Mouse (Mus musculus): ENCODE data around the gene Scn10a. TPM values are rescaled to one million over a fixed set of nuclear protein-coding genes. Genes with fewer than 3 reads are reported as not detected.

Gene Scn10a
- total RNA-seq (2021) = under 1 TPM; 0.22 to 0.33 TPM

DNA sequence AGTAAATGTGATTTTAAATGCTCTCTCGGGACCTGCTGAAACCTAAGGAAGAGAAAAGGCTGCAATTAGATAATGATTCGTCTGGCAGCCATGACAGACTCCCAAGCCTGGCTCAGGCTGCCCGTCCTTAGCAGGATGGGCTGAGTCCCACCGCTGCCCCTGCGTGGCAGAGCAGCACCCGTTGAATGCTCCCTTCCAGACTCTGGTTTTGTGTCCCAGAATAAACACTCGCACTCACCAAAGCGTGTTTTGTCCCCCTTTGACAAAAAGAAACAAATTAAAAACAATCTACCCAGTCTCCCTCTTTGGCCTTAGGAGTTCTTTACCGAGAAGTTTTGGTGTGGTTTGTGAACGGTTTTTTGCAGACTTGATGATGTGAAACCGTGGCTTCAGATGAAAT lies at the start of gene Scn10a:
Gene Scn10a, minus strand, starts transcription at position 101 of the 400 bp plus-strand sequence.
- intact Hi-C loops (cut with DNase I) = no loop called here
- DNase-seq = no peak

- peak; percentile 10 to 13 for DNase-seq
- intact Hi-C loops (cut with DNase I) = loop anchor here (5.0 kb wide), 1 partner anchor 306 kb away; no protein-coding TSS in a partner anchor
Observed at GRCm38 (mm10) chr9:119768585-119768984, 49.5 kb upstream of the Scn10a start.

- intact Hi-C loops (cut with DNase I) = no loop called here
- no peak for DNase-seq
Observed at GRCm38 (mm10) chr9:119760226-119760625, 41.1 kb upstream of the Scn10a start.

- no peak for DNase-seq
- intact Hi-C loops (cut with DNase I) = no loop called here
Observed at GRCm38 (mm10) chr9:119759457-119759856, 40.3 kb upstream of the Scn10a start.

DNA sequence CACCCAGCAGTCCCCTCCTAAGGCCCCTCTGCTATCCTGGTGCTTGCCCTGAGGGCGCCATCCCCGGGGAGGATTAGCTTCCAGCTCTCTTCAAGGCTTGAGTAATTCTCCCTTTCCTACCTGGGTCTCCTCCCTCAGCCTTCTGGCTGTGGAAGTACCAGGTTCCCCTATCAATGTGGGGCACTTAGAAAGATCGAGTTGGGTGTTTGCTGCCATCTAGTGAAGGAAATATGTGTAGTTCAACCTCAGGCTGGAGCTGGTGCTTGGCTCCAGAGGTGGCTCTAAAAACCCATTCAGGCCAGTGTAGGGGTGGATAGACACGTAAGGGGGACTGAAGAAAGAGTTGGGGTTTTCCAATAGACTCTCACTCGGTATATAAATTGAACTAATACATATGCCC lies 32.4 kb upstream of the Scn10a start:
- intact Hi-C loops (cut with DNase I) = loop anchor here (1.0 to 5.0 kb wide), 4 partner anchors 89 to 291 kb away; no protein-coding TSS in a partner anchor
- DNase-seq = peak; percentile 3 to 9

DNA sequence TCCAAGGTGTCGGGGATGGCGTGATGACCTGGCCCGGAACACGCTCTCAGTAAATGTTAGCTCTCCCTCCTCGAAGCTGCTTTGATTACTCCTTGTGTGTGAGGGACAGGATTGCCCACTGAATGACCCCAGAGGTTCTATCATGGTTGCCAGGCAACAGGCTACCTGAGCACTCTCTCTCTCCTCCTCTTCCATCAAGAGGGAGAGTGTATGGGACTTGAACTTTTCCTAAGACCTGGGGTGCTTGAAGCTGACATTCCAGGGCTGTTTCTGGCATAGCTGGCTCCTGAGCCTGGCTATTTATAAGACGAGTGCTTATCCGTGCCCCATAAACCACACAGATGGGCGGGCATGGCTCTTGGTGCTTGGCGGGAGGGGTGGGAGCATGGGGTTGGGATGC lies 30.0 kb upstream of the Scn10a start:
- intact Hi-C loops (cut with DNase I) = no loop called here
- no peak for DNase-seq

- intact Hi-C loops (cut with DNase I) = no loop called here
- DNase-seq = no peak
Observed at GRCm38 (mm10) chr9:119743900-119744299, 24.8 kb upstream of the Scn10a start.

GRCm38 (mm10) chr9:119743312-119743711 lies 24.2 kb upstream of the Scn10a start:
- intact Hi-C loops (cut with DNase I) = no loop called here
- DNase-seq = no peak

DNA sequence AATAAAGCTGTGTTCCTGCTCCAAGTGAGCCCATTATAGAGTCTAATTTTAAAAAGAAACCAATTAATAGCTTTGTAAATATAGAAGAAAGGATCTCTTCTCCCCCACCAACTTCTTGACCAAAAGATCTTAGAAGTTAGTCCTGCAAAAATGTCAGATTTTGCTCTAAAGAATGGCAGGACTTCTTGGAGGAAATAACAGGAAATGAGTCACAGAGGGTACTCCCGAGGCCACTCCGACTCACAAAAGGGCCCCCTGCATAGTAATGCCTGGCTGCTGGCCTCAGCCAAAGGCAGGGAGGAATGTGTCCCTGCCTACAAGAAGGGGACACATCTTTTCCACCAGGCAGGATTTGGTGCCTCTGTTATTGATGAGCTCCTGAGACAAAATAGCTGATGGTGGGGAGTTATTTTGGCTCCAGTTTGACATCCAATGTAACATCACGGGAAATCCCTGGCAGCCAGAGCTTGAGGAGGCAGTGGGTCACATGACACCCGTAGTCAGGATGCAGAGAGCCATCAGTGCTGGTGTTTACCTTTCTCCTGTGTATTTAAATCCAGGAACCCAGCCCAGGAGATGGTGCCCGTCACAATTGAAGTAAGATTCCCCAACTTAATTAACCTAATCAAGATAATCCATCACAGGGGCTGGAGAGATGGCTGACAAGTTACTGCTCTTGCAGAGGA lies 22.1 kb upstream of the Scn10a start:
- intact Hi-C loops (cut with DNase I) = no loop called here
- no peak for DNase-seq

- no peak for DNase-seq
- intact Hi-C loops (cut with DNase I) = no loop called here
Observed at GRCm38 (mm10) chr9:119728412-119729097, 9.4 kb upstream of the Scn10a start.

- intact Hi-C loops (cut with DNase I) = no loop called here
Observed at GRCm38 (mm10) chr9:119726990-119727389, 7.9 kb upstream of the Scn10a start.

GRCm38 (mm10) chr9:119725293-119725862 lies 6.3 kb upstream of the Scn10a start:
- intact Hi-C loops (cut with DNase I) = no loop called here
- DNase-seq = no peak

More at GRCm38 (mm10) chr9:119726990-119727389, 7.9 kb upstream of the Scn10a start:
- no peak for DNase-seq

DNA sequence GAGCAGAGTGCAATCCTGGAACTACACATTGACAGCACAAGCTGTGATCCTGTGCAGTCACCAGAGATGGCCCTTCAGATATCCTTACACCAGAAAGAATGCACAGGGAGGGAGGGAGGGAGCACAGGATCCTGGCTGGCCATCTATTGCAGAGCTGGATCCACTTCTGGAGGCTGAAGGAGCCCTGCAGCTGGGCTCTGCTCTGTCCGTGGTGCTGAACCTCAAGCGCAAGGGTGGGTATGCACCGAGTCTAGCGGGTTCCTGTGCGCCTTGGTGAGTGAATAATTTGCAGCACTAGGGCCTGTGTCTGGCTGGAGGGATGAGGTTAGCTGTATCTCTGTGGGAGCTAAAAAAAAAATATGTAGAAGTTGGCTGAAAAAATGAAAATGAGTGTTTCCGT lies 12.4 kb downstream of the Scn10a start:
- DNase-seq = peak; percentile 37 to 42
- intact Hi-C loops (cut with DNase I) = no loop called here

DNA sequence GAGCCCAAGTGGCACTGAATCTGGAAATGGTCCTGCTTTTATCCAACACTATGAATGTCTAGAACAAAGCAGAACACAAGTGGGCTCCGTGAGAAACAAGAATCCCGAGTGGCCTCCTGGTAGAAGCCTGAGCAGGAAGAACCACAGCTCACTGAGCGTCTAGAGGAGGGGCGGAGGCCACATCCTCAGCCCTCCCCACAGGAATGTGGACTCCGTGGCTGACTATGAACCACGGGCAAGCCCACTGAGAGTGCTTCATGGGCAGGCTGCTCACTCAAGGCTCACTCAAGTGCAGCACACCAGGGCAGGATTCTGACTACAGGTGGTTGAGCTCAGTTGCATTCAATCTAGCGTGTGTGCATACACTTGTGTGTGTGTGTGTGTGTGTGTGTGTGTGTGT lies 27.6 kb downstream of the Scn10a start:
- no peak for DNase-seq
- intact Hi-C loops (cut with DNase I) = no loop called here

DNA sequence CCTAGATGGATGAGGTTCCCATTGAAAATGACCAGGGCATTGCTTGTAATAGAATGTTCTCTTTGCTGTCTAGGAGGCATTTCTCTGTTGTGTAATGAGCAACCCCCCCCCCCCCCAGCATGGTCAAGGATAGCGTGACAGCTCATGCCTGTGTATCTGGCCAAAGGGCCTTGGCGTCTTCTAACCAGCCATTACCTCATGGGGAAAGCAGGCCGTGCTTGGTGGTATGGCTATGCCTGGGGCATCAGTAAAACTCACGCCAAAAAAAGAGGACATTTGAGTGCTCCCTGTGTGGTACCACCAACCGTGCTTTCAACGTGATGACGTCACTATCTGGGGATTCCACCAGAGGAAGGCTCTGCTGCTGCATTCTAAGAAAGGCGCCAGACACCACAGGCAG lies 28.1 kb downstream of the Scn10a start:
- DNase-seq = no peak
- intact Hi-C loops (cut with DNase I) = no loop called here

DNA sequence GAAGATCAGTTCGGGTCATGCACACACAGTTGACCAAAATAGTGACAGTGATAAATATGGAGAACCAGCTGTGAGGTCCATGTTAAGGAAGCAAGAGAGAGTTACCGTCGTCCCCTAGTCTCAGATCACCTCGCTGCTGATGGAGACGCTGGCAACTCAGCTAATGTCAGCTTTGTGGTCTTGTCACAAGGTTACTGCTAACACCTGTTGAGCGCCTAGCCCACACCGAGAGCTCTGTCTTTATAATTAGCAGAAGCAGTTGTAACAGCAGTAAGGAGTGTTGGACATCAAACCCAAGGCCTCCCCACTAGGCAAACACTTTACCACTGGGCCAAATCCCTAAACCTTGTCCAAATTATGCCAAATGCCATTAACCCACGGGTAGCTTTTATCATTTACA lies 31.2 kb downstream of the Scn10a start:
- DNase-seq = no peak

GRCm38 (mm10) chr9:119686187-119686586 lies 32.9 kb downstream of the Scn10a start:
- intact Hi-C loops (cut with DNase I) = no loop called here

More for the DNA sequence above, 31.2 kb downstream of the Scn10a start:
- intact Hi-C loops (cut with DNase I) = no loop called here

DNA sequence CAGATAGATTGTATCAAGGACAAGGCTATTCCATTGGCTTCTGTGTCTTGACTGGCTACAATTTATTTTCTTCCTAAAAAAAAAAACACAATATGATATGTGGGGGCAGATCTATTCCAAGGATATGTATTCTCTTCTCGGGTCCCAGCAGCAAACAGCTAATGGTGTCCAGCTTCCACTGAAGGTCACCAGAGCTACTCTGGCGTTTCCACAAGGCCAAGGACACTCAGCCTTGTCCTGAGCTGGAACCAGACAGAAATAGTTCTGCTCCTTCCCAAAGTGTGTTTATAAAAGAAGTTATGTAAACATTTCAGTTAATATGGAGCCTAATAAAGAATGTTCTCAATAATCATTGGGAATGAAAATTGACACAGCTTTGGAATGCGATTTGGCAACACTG lies 38.2 kb downstream of the Scn10a start:
- DNase-seq = no peak
- intact Hi-C loops (cut with DNase I) = no loop called here

More at GRCm38 (mm10) chr9:119686187-119686586, 32.9 kb downstream of the Scn10a start:
- no peak for DNase-seq

DNA sequence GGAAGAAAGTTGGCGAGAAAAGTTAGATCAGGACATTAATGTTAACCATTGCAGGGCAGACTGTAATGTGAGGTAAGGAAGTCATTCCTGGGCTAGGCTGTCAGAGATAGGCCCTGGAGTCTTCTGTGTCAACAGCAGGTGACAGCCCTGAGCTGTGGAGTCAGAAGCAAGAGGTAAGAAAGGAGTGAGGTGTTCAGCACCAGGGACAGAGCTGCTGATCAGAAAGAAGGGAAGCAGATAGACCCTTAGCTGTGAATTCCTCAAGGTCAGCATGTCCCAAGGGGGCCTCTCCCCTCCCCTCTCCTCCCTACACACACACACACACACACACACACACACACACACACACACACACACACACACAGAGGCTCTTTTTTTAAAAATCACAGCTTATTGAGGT lies 55.0 kb downstream of the Scn10a start:
- DNase-seq = no peak
- intact Hi-C loops (cut with DNase I) = loop anchor here (5.0 kb wide), 1 partner anchor 88 kb away; no protein-coding TSS in a partner anchor

DNA sequence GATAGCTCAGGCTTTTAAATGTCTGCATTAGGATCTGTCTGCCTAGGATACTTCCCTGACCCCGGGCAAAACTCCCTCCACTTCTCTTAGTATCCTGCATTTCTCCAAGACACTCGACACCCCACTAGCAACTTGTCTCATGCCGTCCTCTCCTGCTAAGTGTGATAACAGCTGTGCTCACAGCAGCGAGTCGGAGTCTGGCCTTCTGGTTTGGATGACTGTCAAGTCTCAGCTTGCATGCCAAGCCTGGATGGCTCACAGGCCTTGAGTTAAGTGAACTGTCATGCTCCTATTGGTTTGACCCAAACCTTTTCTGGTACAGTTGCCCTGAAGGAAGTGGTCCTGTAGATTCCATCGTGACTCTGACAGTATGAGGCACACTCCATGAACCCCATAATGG lies 63.0 kb downstream of the Scn10a start:
- intact Hi-C loops (cut with DNase I) = no loop called here
- DNase-seq = peak; percentile 19 to 27

- intact Hi-C loops (cut with DNase I) = no loop called here
- no peak for DNase-seq
Observed at GRCm38 (mm10) chr9:119653758-119654157, 65.4 kb downstream of the Scn10a start.
